Mouse (Mus musculus) T-helper 2 cell (primary cell): Measurements from ENCODE around the gene Nudt2.

Experiments
- in situ Hi-C: fragments of 300-600 bp; cut with MboI, MseI; formaldehyde crosslinking; loops from one replicate; pipeline ENCODE4 v1.15.1; 2025; ENCODE audit warnings: high pct_unique_total_duplicates

The Nudt2 gene

GRCm38 (mm10) chr4:41464345-41465286 is at the start of gene Nudt2, which contains the start of gene Kif24:
Gene Nudt2, plus strand, starts transcription at chr4:41465151.
Gene Kif24, minus strand, starts transcription at chr4:41464887.
- in situ Hi-C loops = loop anchor here (25.0 kb wide), 1 partner anchor 1327 kb away; the partner anchor contains the start of gene Aco1

GRCm38 (mm10) chr4:41416966-41417365 is 48.0 kb upstream of the Nudt2 start:
- in situ Hi-C loops = no loop called here

GRCm38 (mm10) chr4:41438931-41439330 is 26.0 kb upstream of the Nudt2 start:
- in situ Hi-C loops = loop anchor here (10.0 kb wide), 1 partner anchor 1646 kb away; no protein-coding TSS in a partner anchor

GRCm38 (mm10) chr4:41442790-41443302 is 22.1 kb upstream of the Nudt2 start:
- in situ Hi-C loops = no loop called here

GRCm38 (mm10) chr4:41447595-41447994 is 17.4 kb upstream of the Nudt2 start:
- in situ Hi-C loops = no loop called here

- in situ Hi-C loops = loop anchor here (25.0 kb wide), 1 partner anchor 1323 kb away; the partner anchor contains the start of gene Aco1
Observed at GRCm38 (mm10) chr4:41460690-41461089, 4.3 kb upstream of the Nudt2 start.

- in situ Hi-C loops = loop anchor here (25.0 kb wide), 1 partner anchor 1326 kb away; the partner anchor contains the start of gene Aco1
Observed at GRCm38 (mm10) chr4:41463051-41463738, 1.8 kb upstream of the Nudt2 start.

GRCm38 (mm10) chr4:41465287-41465665 is 325 bp downstream of the Nudt2 start:
- in situ Hi-C loops = loop anchor here (25.0 kb wide), 1 partner anchor 1328 kb away; the partner anchor contains the start of gene Aco1

- in situ Hi-C loops = loop anchor here (25.0 kb wide), 1 partner anchor 1331 kb away; the partner anchor contains the start of gene Aco1
Observed at GRCm38 (mm10) chr4:41468396-41469080, 3.6 kb downstream of the Nudt2 start.

GRCm38 (mm10) chr4:41469199-41469598 is 4.2 kb downstream of the Nudt2 start:
- in situ Hi-C loops = loop anchor here (25.0 kb wide), 1 partner anchor 1332 kb away; the partner anchor contains the start of gene Aco1

- in situ Hi-C loops = loop anchor here (25.0 kb wide), 1 partner anchor 1333 kb away; the partner anchor contains the start of gene Aco1
Observed at GRCm38 (mm10) chr4:41470051-41470683, 5.2 kb downstream of the Nudt2 start.

GRCm38 (mm10) chr4:41470684-41471383 is 5.9 kb downstream of the Nudt2 start:
- in situ Hi-C loops = loop anchor here (25.0 kb wide), 1 partner anchor 1334 kb away; the partner anchor contains the start of gene Aco1

GRCm38 (mm10) chr4:41471384-41471689 is 6.4 kb downstream of the Nudt2 start:
- in situ Hi-C loops = loop anchor here (25.0 kb wide), 1 partner anchor 1334 kb away; the partner anchor contains the start of gene Aco1

GRCm38 (mm10) chr4:41477648-41478160 is 12.8 kb downstream of the Nudt2 start:
- in situ Hi-C loops = no loop called here

GRCm38 (mm10) chr4:41478751-41479455 is 14.0 kb downstream of the Nudt2 start:
- in situ Hi-C loops = no loop called here

- in situ Hi-C loops = no loop called here
Observed at GRCm38 (mm10) chr4:41479456-41479804, 14.5 kb downstream of the Nudt2 start.

- in situ Hi-C loops = no loop called here
Observed at GRCm38 (mm10) chr4:41480254-41480653, 15.3 kb downstream of the Nudt2 start.

GRCm38 (mm10) chr4:41481601-41482017 is 16.7 kb downstream of the Nudt2 start:
- in situ Hi-C loops = no loop called here

GRCm38 (mm10) chr4:41492951-41493350 is 28.0 kb downstream of the Nudt2 start:
- in situ Hi-C loops = no loop called here
